Mouse (Mus musculus) C2C12 (cell line): ENCODE results near the gene Syk.

Experiments used
- CTCF ChIP-seq: IDR thresholded peaks from one replicate; pipeline ENCODE4 v1.5.1; 2011; ENCODE audit not compliant: control insufficient read depth, insufficient read depth, insufficient read length
- MAX ChIP-seq: IDR thresholded peaks from one replicate; pipeline ENCODE4 v1.6.1; 2011; ENCODE audit warnings: mild to moderate bottlenecking, control low read depth

- TF ChIP-seq CTCF (no peak), MAX (no peak)
These were observed 93.9 kb downstream of the Syk start for GRCm38 (mm10) chr13:52676671-52677445.
